Mouse (Mus musculus): ENCODE measurements at regions not wholly inside any gene's neighbourhood (a gene's known extent, or its start where the extent isn't known, plus 50 kb on each side); places are given as distances from the start of the nearest gene placed in this dataset.

DNA sequence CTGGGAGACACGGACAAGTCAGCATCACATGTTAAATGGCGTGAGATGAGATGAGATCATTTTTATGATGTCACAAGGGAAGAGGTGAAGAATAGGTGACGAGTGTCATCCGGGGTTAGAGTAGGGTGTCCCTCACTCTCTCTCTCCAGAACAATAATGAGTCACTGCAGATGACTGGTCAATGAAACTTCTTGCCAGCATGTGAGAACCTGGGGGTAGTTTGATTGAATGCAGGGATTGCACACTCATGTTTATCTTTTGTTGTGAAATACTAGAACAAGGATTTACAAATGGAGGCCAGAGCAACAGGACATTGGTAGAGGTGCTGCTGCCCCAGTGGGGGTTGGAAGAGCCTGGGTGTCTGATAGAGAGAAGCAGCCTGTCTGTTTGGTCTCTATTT, 393.7 kb downstream of the Med10 start:
- no peaks in the 10 kb centered on the region for H3K4me1 ChIP-seq (replicated peaks; ENCODE audit: control insufficient read depth, insufficient read depth, low read length)
- H3K27ac ChIP-seq (ENCODE audit: control insufficient read depth, insufficient read depth, low read length), result no peak overlapping the region
- no peaks in the 10 kb centered on the region for H3K36me3 ChIP-seq (ENCODE audit: control insufficient read depth, insufficient read depth, low read length)
- TF ChIP-seq CTCF (IDR thresholded peaks at IDR 0.05; ENCODE audit: borderline replicate concordance, control insufficient read depth, extremely low read depth, insufficient read depth, low read length, poor library complexity) (no peak), POLR2A (IDR thresholded peaks at IDR 0.05; ENCODE audit: control insufficient read depth, extremely low read depth, insufficient read depth, low read length, poor library complexity) (no peak)
- 90% methylated on average over 4 of the region's 4 CpGs for WGBS
- no peaks in the 10 kb centered on the region for H3K27me3 ChIP-seq (ENCODE audit: control insufficient read depth, insufficient read depth, low read length)
- no peak for DNase-seq
- H3K4me3 ChIP-seq (ENCODE audit: control insufficient read depth, insufficient read depth, low read length), result no peak overlapping the region

GRCm38 (mm10) chr13:70198638-70199037, 396.4 kb downstream of the Med10 start:
- no peak for DNase-seq
- no peaks in the 10 kb centered on the region for H3K27me3 ChIP-seq (ENCODE audit: control insufficient read depth, insufficient read depth, low read length)
- TF ChIP-seq POLR2A (IDR thresholded peaks at IDR 0.05; ENCODE audit: control insufficient read depth, extremely low read depth, insufficient read depth, low read length, poor library complexity) (no peak), CTCF (IDR thresholded peaks at IDR 0.05; ENCODE audit: borderline replicate concordance, control insufficient read depth, extremely low read depth, insufficient read depth, low read length, poor library complexity) (no peak)
- H3K27ac ChIP-seq (ENCODE audit: control insufficient read depth, insufficient read depth, low read length), result no peak overlapping the region
- no peak overlapping the region for H3K4me3 ChIP-seq (ENCODE audit: control insufficient read depth, insufficient read depth, low read length)
- WGBS, result 90% methylated on average over 4 of the region's 4 CpGs
- no peaks in the 10 kb centered on the region for H3K36me3 ChIP-seq (ENCODE audit: control insufficient read depth, insufficient read depth, low read length)
- H3K4me1 ChIP-seq (replicated peaks; ENCODE audit: control insufficient read depth, insufficient read depth, low read length), result no peaks in the 10 kb centered on the region

DNA sequence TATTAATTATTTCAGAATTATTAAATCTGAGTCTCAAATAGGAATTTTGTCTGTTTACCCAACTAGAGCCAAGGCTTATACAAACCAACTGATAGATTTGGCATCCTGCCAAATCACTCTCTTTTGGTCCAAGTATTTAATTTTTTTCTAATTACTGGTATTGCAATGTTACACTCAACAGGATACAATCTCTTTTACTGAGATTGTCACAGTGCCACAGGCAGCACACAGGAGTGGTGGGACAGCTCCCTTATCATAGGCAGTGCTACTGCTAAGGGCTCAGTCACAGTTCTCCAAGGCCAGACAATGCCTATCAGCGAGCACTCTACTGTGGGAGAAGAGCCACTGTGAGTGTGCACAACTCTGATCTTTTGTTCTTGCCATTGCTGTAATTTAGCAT, 396.9 kb downstream of the Med10 start:
- Histone ChIP-seq H3K27me3 (ENCODE audit: control insufficient read depth, insufficient read depth, low read length) (no peaks in the 10 kb centered on the region), H3K4me3 (ENCODE audit: control insufficient read depth, insufficient read depth, low read length) (no peak overlapping the region), H3K36me3 (ENCODE audit: control insufficient read depth, insufficient read depth, low read length) (no peaks in the 10 kb centered on the region), H3K27ac (ENCODE audit: control insufficient read depth, insufficient read depth, low read length) (no peak overlapping the region), H3K4me1 (replicated peaks; ENCODE audit: control insufficient read depth, insufficient read depth, low read length) (no peaks in the 10 kb centered on the region)
- no peak for DNase-seq
- WGBS, result 85% methylated on average over 1 of the region's 1 CpGs
- TF ChIP-seq CTCF (IDR thresholded peaks at IDR 0.05; ENCODE audit: borderline replicate concordance, control insufficient read depth, extremely low read depth, insufficient read depth, low read length, poor library complexity) (no peak), POLR2A (IDR thresholded peaks at IDR 0.05; ENCODE audit: control insufficient read depth, extremely low read depth, insufficient read depth, low read length, poor library complexity) (no peak)

DNA sequence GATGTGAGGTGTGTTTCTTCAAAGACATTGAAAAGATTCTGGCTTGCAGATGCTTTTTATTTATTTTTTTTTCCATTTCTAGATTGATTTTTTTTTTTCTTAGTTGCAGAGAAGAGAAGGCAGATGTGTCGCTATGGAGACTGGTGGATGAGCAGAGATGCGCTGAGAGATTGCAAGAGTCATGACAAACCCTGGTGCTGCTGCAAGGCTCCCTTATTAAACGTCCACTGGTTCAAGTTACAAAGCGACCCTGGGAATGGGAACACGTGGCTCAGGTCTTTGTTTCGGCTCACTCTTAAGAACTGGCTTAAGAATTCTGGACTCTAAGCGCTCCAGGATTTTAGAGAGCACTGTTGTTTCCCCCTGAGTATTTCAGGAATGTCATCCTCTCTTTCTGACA, 403.1 kb downstream of the Med10 start:
- TF ChIP-seq CTCF (IDR thresholded peaks at IDR 0.05; ENCODE audit: borderline replicate concordance, control insufficient read depth, extremely low read depth, insufficient read depth, low read length, poor library complexity) (no peak), POLR2A (IDR thresholded peaks at IDR 0.05; ENCODE audit: control insufficient read depth, extremely low read depth, insufficient read depth, low read length, poor library complexity) (no peak)
- H3K4me3 ChIP-seq (ENCODE audit: control insufficient read depth, insufficient read depth, low read length), result no peak overlapping the region
- H3K27me3 ChIP-seq (ENCODE audit: control insufficient read depth, insufficient read depth, low read length), result no peaks in the 10 kb centered on the region
- no peaks in the 10 kb centered on the region for H3K36me3 ChIP-seq (ENCODE audit: control insufficient read depth, insufficient read depth, low read length)
- H3K27ac ChIP-seq (ENCODE audit: control insufficient read depth, insufficient read depth, low read length), result no peak overlapping the region
- DNase-seq, result no peak
- H3K4me1 ChIP-seq (replicated peaks; ENCODE audit: control insufficient read depth, insufficient read depth, low read length), result no peaks in the 10 kb centered on the region
- 79% methylated on average over 7 of the region's 7 CpGs for WGBS

GRCm38 (mm10) chr13:70210158-70210557, 408.0 kb downstream of the Med10 start:
- TF ChIP-seq CTCF (IDR thresholded peaks at IDR 0.05; ENCODE audit: borderline replicate concordance, control insufficient read depth, extremely low read depth, insufficient read depth, low read length, poor library complexity) (no peak), POLR2A (IDR thresholded peaks at IDR 0.05; ENCODE audit: control insufficient read depth, extremely low read depth, insufficient read depth, low read length, poor library complexity) (no peak)
- Histone ChIP-seq H3K27ac (ENCODE audit: control insufficient read depth, insufficient read depth, low read length) (no peak overlapping the region), H3K4me3 (ENCODE audit: control insufficient read depth, insufficient read depth, low read length) (no peak overlapping the region), H3K27me3 (ENCODE audit: control insufficient read depth, insufficient read depth, low read length) (no peaks in the 10 kb centered on the region), H3K4me1 (replicated peaks; ENCODE audit: control insufficient read depth, insufficient read depth, low read length) (no peaks in the 10 kb centered on the region), H3K36me3 (ENCODE audit: control insufficient read depth, insufficient read depth, low read length) (no peaks in the 10 kb centered on the region)
- 90% methylated on average over 3 of the region's 3 CpGs for WGBS
- DNase-seq, result no peak

GRCm38 (mm10) chr13:70213017-70213416, 410.8 kb downstream of the Med10 start:
- Histone ChIP-seq H3K27me3 (ENCODE audit: control insufficient read depth, insufficient read depth, low read length) (no peaks in the 10 kb centered on the region), H3K4me1 (replicated peaks; ENCODE audit: control insufficient read depth, insufficient read depth, low read length) (no peaks in the 10 kb centered on the region), H3K36me3 (ENCODE audit: control insufficient read depth, insufficient read depth, low read length) (no peaks in the 10 kb centered on the region), H3K27ac (ENCODE audit: control insufficient read depth, insufficient read depth, low read length) (no peak overlapping the region), H3K4me3 (ENCODE audit: control insufficient read depth, insufficient read depth, low read length) (no peak overlapping the region)
- DNase-seq, result no peak
- WGBS, result 90% methylated on average over 3 of the region's 3 CpGs
- TF ChIP-seq POLR2A (IDR thresholded peaks at IDR 0.05; ENCODE audit: control insufficient read depth, extremely low read depth, insufficient read depth, low read length, poor library complexity), result no peak
- TF ChIP-seq CTCF (IDR thresholded peaks at IDR 0.05; ENCODE audit: borderline replicate concordance, control insufficient read depth, extremely low read depth, insufficient read depth, low read length, poor library complexity), result no peak

- TF ChIP-seq POLR2A (IDR thresholded peaks at IDR 0.05; ENCODE audit: control insufficient read depth, extremely low read depth, insufficient read depth, low read length, poor library complexity), result no peak
- no peak for TF ChIP-seq CTCF (IDR thresholded peaks at IDR 0.05; ENCODE audit: borderline replicate concordance, control insufficient read depth, extremely low read depth, insufficient read depth, low read length, poor library complexity)
- H3K27me3 ChIP-seq (ENCODE audit: control insufficient read depth, insufficient read depth, low read length), result no peaks in the 10 kb centered on the region
- H3K36me3 ChIP-seq (ENCODE audit: control insufficient read depth, insufficient read depth, low read length), result no peaks in the 10 kb centered on the region
- H3K4me3 ChIP-seq (ENCODE audit: control insufficient read depth, insufficient read depth, low read length), result no peak overlapping the region
- no peak overlapping the region for H3K27ac ChIP-seq (ENCODE audit: control insufficient read depth, insufficient read depth, low read length)
- WGBS, result 88% methylated on average over 2 of the region's 2 CpGs
- no peak for DNase-seq
- H3K4me1 ChIP-seq (replicated peaks; ENCODE audit: control insufficient read depth, insufficient read depth, low read length), result no peaks in the 10 kb centered on the region
These were observed 411.4 kb downstream of the Med10 start for GRCm38 (mm10) chr13:70213622-70214021.
